Mouse (Mus musculus) C2C12 (cell line): ENCODE measurements around the gene Larp4b. TPM values are rescaled to one million over a fixed set of nuclear protein-coding genes. Genes with fewer than 3 reads are reported as not detected.

Source experiments
- H3K27me3 ChIP-seq: one replicate; pipeline ENCODE4 v1.6.1; 2011; ENCODE audit not compliant: control insufficient read depth, insufficient read depth, insufficient read length
- H3K36me3 ChIP-seq: one replicate; pipeline ENCODE4 v1.6.1; 2011; ENCODE audit not compliant: control insufficient read depth, insufficient read depth
- H3K4me3 ChIP-seq: one replicate; pipeline ENCODE4 v1.5.1; 2011; ENCODE audit warnings: mild to moderate bottlenecking, control low read depth; ENCODE audit not compliant: poor library complexity, insufficient read depth, severe bottlenecking
- H3K79me2 ChIP-seq: one replicate; pipeline ENCODE4 v1.6.1; 2011; ENCODE audit not compliant: control insufficient read depth, insufficient read depth
- H3K79me3 ChIP-seq: one replicate; pipeline ENCODE4 v1.6.1; 2011; ENCODE audit warnings: low read depth, control low read depth
- H3ac ChIP-seq: one replicate; pipeline ENCODE3; 2011; ENCODE audit warnings: low read depth; ENCODE audit not compliant: control insufficient read depth, insufficient read length
- CEBPB ChIP-seq: IDR thresholded peaks from one replicate; pipeline ENCODE4 v1.6.1; 2011; ENCODE audit warnings: low read depth, mild to moderate bottlenecking, control low read depth, moderate library complexity
- CTCF ChIP-seq: IDR thresholded peaks from one replicate; pipeline ENCODE4 v1.5.1; 2011; ENCODE audit not compliant: control insufficient read depth, insufficient read depth, insufficient read length
- FOSL1 ChIP-seq: IDR thresholded peaks from one replicate; pipeline ENCODE4 v1.8.0; 2011; ENCODE audit warnings: mild to moderate bottlenecking, low read length; ENCODE audit not compliant: poor library complexity, insufficient read depth, severe bottlenecking
- MAX ChIP-seq: IDR thresholded peaks from one replicate; pipeline ENCODE4 v1.6.1; 2011; ENCODE audit warnings: mild to moderate bottlenecking, control low read depth
- MYOD1 ChIP-seq: IDR thresholded peaks from one replicate; pipeline ENCODE4 v1.6.1; 2011; ENCODE audit warnings: low read depth; ENCODE audit not compliant: control insufficient read depth, insufficient read length
- MYOG ChIP-seq: IDR thresholded peaks from one replicate; pipeline ENCODE4 v1.6.1; 2011; ENCODE audit not compliant: control insufficient read depth, insufficient read length; ENCODE audit errors: extremely low read depth
- USF1 ChIP-seq: IDR thresholded peaks from one replicate; pipeline ENCODE4 v1.6.1; 2011; ENCODE audit warnings: low read depth, mild to moderate bottlenecking, control low read depth, moderate library complexity
- polyA plus RNA-seq: library from polyadenylated mRNA; unstranded; fragments of >200 nt; fragmentation: generic; extraction: Trizol; gene quantifications from one replicate; pipeline ENCODE4 v1.2.1, GENCODE M21; 2012; ENCODE audit warnings: missing spikeins

The Larp4b gene
- polyA plus RNA-seq, 1 experiment, result 15.2 TPM

DNA sequence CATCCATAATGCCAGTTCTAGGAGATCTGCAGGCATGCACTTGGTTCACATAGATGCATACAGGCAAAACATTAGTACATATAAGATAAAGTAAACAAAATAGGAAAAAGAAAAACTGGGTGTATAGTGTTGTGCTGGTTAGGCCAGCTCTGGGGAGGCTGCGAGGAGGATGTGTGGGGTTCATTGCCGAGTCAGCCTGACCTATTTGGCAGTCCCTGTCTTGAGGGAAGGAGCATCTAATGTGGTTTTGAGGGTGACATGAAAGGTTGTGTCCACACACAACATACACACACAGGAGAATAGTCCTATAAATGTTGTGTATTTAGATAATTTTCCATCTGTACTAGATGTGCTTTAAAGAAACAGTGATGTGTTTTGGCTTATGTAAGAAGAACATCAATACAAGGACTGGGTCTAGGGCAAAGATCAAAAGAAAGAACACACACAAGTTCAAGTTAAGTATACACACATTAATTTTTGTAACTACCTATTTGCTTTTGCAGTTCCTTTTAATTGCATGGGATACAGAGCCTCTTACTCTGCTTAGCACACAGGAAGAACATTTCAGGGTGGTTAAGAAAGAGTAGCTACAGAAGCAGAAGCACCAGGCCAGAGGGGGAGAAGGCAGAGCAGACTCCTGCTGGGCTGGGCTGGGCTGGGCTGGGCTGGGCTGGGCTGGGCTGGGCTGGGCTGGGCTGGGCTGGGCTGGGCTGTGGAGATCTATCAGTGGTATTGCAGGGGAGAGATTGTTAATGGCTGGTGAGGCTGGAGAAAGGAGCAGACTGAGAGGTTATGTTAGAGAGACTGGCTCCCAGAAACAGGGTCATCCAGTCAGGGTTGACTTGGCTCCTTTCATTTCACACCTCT lies 13.5 kb downstream of the Larp4b start:
- TF ChIP-seq MYOD1 (no peak), USF1 (no peak), MAX (no peak), MYOG (no peak), CEBPB (no peak), FOSL1 (no peak), CTCF (no peak)
- peaks cover 95% of the 10 kb centered on the region for H3K79me3 ChIP-seq
- H3ac ChIP-seq, result no peak overlapping the region
- H3K4me3 ChIP-seq, result no peak overlapping the region
- no peaks in the 10 kb centered on the region for H3K27me3 ChIP-seq
- peaks cover 16% of the 10 kb centered on the region for H3K36me3 ChIP-seq
- peaks cover 100% of the 10 kb centered on the region for H3K79me2 ChIP-seq

DNA sequence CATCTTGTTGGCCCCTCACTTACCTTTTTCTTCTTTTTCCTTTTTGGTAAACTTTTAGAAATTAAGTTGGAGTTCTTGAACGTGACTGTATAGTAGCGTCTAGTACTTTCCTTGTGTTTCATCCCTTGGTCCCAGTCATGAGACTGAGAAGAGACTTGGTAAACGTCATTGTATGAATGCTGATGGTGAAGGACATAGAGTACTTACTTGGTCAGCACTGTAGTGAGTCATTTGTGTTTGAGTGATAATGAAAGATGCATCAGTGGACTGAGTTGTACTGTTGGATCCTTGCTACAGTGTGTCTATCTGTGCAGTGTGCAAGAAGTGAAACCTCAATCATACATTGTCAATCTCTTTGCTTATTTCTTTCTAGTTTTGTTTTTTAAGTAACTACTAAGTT lies 20.1 kb downstream of the Larp4b start:
- TF ChIP-seq MYOD1 (no peak), CTCF (no peak), CEBPB (no peak)
- Histone ChIP-seq H3ac (no peak overlapping the region), H3K79me2 (peaks cover 100% of the 10 kb centered on the region), H3K4me3 (no peak overlapping the region), H3K27me3 (no peaks in the 10 kb centered on the region), H3K79me3 (peaks cover 95% of the 10 kb centered on the region), H3K36me3 (peaks cover 16% of the 10 kb centered on the region)

- Histone ChIP-seq H3K36me3 (peaks cover 47% of the 10 kb centered on the region), H3ac (no peak overlapping the region), H3K4me3 (no peak overlapping the region), H3K79me2 (peaks cover 90% of the 10 kb centered on the region), H3K27me3 (no peaks in the 10 kb centered on the region), H3K79me3 (peaks cover 55% of the 10 kb centered on the region)
- TF ChIP-seq USF1, result no peak
- no peak for TF ChIP-seq CTCF
- no peak for TF ChIP-seq MAX
- TF ChIP-seq MYOD1, result no peak
- TF ChIP-seq MYOG, result no peak
- no peak for TF ChIP-seq FOSL1
- TF ChIP-seq CEBPB, result no peak
Observed at GRCm38 (mm10) chr13:9120835-9121542, 27.3 kb downstream of the Larp4b start.

- H3K36me3 ChIP-seq, result peaks cover 53% of the 10 kb centered on the region
- no peaks in the 10 kb centered on the region for H3K27me3 ChIP-seq
- TF ChIP-seq FOSL1 (no peak), CTCF (no peak), CEBPB (no peak), USF1 (no peak), MYOG (no peak), MAX (no peak), MYOD1 (no peak)
- no peak overlapping the region for H3K4me3 ChIP-seq
- H3ac ChIP-seq, result no peak overlapping the region
- peaks cover 46% of the 10 kb centered on the region for H3K79me3 ChIP-seq
- peaks cover 79% of the 10 kb centered on the region for H3K79me2 ChIP-seq
Observed at GRCm38 (mm10) chr13:9122045-9122444, 28.4 kb downstream of the Larp4b start.

DNA sequence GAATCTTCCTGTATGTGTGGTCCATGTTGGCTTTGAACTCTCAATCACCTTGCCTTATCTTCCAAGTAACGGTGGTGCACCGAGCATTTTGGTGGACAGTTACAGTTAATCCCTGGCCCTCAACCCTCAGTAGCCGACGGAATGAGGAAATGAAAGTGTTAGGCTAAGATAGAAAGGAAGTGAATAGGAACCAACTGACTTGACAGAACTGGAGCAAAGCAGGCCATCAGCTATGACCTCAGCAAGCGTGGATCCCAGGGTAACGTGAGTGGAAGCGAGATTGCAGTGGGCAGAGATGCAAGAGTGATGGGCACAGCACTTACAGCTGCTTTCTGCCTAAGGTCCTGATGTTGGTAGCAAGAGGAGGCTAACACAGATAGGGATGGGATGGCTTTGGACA lies 31.5 kb downstream of the Larp4b start:
- no peaks in the 10 kb centered on the region for H3K27me3 ChIP-seq
- peaks cover 18% of the 10 kb centered on the region for H3K79me3 ChIP-seq
- H3ac ChIP-seq, result no peak overlapping the region
- peaks cover 63% of the 10 kb centered on the region for H3K79me2 ChIP-seq
- no peak overlapping the region for H3K4me3 ChIP-seq
- peaks cover 68% of the 10 kb centered on the region for H3K36me3 ChIP-seq
- no peak for TF ChIP-seq MAX
- no peak for TF ChIP-seq CTCF
- TF ChIP-seq CEBPB, result no peak
- TF ChIP-seq USF1, result no peak
- TF ChIP-seq MYOG, result no peak
- no peak for TF ChIP-seq MYOD1
- no peak for TF ChIP-seq FOSL1

GRCm38 (mm10) chr13:9127715-9128114 lies 34.0 kb downstream of the Larp4b start:
- H3ac ChIP-seq, result no peak overlapping the region
- peaks cover 9% of the 10 kb centered on the region for H3K79me3 ChIP-seq
- peaks cover 72% of the 10 kb centered on the region for H3K36me3 ChIP-seq
- H3K79me2 ChIP-seq, result peaks cover 57% of the 10 kb centered on the region
- H3K27me3 ChIP-seq, result no peaks in the 10 kb centered on the region
- H3K4me3 ChIP-seq, result no peak overlapping the region
- TF ChIP-seq MYOD1 (no peak), USF1 (no peak), CTCF (no peak), FOSL1 (no peak), CEBPB (no peak), MYOG (no peak), MAX (no peak)
